Mouse (Mus musculus): ENCODE data around the gene Zc3h7b.
"Not testable (repeated sequence)": the region's sequence is repeated elsewhere in the genome, so short reads cannot be mapped to it uniquely, and the experiment has no call there.

Zc3h7b gene

DNA sequence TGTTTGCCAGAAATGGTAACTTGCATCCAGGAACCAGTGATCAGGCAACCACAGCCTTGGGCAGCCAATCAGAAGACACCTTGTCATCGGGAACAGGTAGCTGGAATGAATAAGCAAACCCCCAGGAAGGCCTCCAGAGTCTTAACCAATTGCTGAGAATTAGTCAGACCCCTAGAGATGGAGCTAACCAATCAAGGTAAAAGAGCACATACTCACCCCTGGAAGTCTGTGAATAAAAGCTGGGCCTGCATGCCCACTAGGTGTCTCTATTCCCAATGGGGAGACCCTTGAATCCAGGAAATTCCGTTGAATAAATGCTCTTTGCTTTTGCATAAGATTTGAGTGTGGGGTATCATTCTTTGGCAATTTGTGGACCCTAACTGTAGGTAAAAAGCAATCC, 4.9 kb upstream of the Zc3h7b start:
- no peak for DNase-seq (ENCODE audit: low read depth)

GRCm38 (mm10) chr15:81742368-81742767, 2.5 kb upstream of the Zc3h7b start:
- not testable (repeated sequence) for DNase-seq (ENCODE audit: low read depth)

DNA sequence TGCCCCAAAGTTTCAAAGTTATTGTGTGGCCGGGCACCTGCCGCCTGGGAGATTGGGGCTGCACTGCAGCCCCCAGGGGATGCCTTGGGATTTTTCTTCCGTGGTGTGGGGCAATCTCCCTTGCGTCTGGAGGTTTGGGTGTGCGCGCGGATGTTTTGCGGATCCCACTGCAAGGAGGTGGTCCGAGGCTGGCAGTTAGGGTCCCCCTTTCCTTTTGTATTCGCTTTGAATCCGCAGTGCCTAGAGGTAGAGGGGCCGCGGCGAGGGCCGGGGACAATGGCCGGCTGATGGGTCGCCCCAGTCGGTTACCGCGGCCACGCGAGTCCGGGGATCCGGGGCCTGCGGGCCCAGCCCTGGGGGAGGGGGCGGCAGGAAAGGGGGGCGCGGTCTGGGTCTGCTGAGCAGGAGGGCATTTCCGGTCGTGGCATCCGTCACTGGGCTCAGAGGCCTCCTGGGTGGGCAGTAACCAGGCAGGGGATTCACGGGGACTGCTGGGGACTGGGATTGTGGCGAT, 801 bp downstream of the Zc3h7b start:
- DNase-seq (ENCODE audit: low read depth), result no peak

DNA sequence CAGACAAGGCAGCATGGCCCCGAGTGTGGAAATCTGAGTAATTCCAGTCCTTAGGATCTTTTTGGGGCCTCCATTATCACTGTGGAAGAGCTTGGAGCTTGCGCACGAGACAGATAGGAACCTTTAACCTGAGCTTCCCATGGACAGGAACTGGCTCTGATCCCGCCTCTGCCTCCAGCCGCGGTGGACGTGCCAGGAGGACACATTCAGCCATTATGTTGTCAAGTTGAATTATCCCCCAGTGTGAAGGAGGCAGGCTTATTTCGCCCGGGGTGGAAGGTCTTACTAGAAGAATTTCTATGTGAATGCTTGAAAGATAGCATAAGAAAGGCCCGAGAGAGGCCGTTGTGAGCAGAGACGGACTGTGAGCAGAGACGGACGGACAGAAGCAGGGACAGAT, 4.9 kb downstream of the Zc3h7b start:
- DNase-seq (ENCODE audit: low read depth), result no peak

DNA sequence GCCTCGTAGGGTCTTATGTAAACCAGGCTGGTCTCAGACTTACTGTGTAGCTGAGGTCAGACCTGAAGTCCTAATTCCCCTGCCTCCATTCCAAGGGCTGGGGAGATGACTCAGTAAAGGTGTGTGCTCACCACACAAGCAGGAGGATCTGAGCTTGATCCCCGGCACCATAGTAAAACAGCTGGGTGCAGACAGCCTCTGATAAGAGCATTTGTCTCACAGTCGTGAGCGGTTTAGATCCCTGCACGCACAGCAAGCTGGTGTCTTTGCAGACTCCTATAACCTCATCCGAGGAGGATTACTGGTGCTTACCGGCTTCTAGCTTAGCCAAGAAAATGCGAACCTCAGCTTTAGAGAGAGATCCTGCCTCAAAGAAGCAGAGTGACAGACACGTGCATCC, 8.8 kb downstream of the Zc3h7b start:
- DNase-seq (ENCODE audit: low read depth), result no peak

DNA sequence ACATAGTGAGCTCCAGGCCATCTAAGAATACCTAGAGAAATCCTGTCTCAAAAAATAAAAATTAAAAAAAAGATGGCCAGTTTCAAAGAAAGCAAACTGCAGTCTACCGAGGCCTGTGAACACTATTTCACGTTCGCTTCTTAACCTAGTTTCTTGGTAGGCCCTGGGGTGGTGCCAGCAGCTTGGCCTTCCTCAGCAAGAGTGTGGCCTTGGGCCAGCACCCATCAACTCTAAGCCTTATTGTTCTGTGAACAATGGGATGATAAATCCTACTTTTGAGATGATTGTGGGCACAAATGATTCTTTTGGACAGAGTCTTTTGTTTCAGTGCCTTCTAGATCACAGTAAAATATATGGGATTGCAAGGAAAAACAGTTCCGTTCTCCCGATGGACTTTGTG, 13.8 kb downstream of the Zc3h7b start:
- DNase-seq (ENCODE audit: low read depth), result no peak

DNA sequence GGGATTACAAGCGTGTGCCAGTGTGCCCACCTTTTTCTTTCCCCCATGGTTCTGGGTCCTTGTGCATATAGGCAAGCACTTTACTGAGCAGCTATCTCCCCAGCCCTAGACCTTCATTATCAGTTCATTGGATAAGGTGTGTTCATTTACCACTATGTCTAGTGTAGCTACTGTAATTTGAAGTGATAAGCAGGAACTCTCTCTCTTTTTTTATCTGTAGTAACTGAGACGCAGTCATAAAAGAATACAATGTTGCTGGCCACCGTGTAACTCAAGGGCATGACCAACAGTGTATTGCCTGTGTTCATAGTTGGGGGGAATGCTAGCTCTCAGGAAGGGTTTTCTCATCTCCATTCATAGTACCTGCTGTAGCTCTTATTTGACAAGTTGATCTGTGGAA, 14.7 kb downstream of the Zc3h7b start:
- no peak for DNase-seq (ENCODE audit: low read depth)

- no peak for DNase-seq (ENCODE audit: low read depth)
Observed at GRCm38 (mm10) chr15:81760361-81761079, 15.7 kb downstream of the Zc3h7b start.

DNA sequence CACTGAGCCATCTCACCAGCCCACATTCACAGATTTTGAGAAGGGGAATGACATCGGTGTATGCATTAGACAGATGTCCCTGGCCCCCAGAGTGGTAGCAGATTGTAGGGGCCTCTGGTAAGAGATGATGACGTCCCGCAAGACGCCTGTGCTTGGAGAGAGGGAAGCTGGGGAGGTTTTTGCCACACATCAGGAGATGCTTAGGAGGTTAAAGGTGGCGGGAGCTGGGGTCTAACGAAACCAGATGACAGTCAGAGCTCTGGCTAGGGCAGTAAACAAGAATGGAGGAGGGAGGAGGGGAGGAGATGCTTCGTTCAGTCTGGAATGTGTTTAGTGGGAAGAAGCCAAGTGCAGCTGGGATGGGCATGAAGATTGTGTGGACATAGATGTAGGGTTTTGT, 16.5 kb downstream of the Zc3h7b start:
- no peak for DNase-seq (ENCODE audit: low read depth)

GRCm38 (mm10) chr15:81761959-81762358, 17.1 kb downstream of the Zc3h7b start:
- no peak for DNase-seq (ENCODE audit: low read depth)

DNA sequence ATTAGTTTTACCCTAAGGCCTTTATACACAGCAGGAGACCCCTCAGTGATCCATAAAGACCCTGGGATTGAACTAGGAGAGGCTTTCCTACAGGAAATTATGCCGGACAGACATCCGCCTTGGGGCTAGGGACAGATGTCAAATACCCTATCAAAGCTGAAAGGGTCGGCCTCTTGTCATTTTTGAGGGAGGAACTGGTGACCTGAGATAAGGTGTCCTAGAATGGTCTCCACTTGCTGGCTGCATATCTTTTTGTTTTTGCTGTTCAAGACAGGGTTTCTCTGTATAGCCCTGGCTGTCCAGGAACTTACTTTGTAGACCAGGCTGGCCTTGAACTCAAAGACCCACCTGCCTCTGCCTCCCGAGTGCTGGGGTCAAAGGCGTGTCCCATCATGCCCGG, 19.7 kb downstream of the Zc3h7b start:
- DNase-seq (ENCODE audit: low read depth), result no peak

- DNase-seq (ENCODE audit: low read depth), result no peak
Observed at GRCm38 (mm10) chr15:81765651-81766050, 20.8 kb downstream of the Zc3h7b start.

DNA sequence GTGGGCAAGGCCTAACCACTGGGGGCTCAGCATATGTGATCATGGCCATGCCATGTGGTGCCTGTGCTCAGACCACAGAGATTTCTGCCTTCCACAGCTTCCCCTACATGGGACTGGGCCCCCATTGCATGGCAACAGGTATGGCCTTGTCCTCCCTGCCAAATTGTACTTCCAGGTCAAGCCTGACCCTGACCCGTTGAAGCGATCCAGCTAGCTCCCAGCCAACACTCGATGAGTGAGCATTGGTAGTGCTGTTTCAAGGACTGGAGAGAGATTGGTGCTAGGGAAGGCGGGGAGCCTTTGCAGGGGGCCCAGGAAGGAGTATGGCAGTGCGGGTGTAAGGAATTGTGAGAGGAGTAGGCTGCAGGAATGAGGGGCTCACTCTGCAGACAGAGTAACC, 21.6 kb downstream of the Zc3h7b start:
- no peak for DNase-seq (ENCODE audit: low read depth)

GRCm38 (mm10) chr15:81769037-81769436, 24.2 kb downstream of the Zc3h7b start:
- DNase-seq (ENCODE audit: low read depth), result no peak

DNA sequence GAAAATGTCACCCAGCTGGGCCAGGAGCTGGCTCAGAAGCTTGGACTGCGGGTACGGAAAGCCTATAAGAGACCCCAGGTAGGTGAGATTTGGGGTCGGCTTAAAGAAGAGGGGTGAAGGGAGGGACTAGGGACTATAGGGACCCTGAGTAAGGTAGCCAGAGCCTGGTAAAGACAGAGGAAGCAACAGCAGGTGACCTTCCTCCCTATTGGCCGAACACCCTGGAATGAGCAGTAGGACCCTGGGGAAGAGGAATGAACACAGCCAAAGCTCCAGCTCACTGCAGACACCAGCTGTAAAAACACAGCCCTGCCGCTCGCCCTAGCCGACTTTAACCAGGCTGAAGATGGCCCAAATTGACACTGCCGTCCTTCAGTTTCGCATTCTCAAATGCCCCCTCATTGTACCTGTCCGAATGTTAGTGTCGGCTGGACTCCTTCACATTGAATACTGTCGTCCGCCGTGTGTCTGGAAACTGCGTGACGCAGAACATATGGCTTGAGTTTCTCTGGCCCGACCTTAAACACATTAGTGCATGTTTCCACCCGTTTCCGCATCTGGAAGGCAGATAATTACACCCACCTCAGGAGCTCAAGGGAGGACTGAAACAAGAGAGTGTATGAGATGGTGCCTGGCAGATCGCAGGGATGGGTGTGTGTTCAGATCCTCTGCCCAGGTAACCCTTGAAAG, 27.7 kb downstream of the Zc3h7b start:
- DNase-seq (ENCODE audit: low read depth), result no peak

- peak; percentile 33 for DNase-seq (ENCODE audit: low read depth)
Observed at GRCm38 (mm10) chr15:81774505-81775171, 29.8 kb downstream of the Zc3h7b start.

GRCm38 (mm10) chr15:81776631-81777422, 32.0 kb downstream of the Zc3h7b start:
- DNase-seq (ENCODE audit: low read depth), result no peak

GRCm38 (mm10) chr15:81781816-81782215, 37.0 kb downstream of the Zc3h7b start:
- DNase-seq (ENCODE audit: low read depth), result no peak

DNA sequence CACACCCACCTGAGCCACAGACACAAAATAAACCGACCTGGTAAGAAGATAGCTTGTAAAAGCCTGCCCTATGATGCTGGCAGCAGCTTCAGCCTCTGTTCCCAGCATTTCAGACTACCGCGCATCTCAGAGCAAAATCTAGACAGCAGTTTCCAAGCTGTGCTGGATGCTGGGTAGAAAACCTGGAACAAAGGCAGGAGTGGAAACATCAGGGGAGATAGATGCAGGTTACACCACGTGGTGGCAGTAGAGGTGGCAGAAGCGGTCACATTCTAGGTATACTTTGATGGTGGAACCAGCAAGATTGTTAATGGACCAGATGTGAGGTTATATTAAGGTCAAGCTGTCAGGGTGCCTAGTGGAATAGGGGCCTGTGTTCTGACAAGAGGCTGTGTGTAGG, 39.9 kb downstream of the Zc3h7b start:
- no peak for DNase-seq (ENCODE audit: low read depth)

GRCm38 (mm10) chr15:81785701-81786100, 40.8 kb downstream of the Zc3h7b start:
- no peak for DNase-seq (ENCODE audit: low read depth)

DNA sequence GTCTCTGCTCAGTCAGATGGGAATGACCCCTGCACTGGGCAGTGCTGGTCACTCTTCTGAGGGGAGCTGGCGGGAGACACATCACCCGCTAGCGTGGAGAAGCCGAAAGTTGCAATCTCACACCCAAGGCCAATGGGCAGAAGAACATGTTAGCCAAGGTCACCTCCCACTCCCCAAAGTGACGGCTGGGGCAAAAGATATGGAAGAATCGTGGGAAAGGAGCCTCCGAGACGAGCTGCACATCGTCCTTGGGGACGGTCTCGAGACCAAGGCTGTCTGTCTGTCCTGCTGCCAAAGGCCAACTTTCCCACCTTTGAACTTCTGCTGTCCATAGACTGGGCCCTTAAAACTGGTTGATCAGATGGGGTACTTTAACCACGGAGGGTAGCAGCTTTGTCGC, 42.7 kb downstream of the Zc3h7b start:
- DNase-seq (ENCODE audit: low read depth), result no peak

- no peak for DNase-seq (ENCODE audit: low read depth)
Observed at GRCm38 (mm10) chr15:81792444-81792843, 47.6 kb downstream of the Zc3h7b start.
